Mouse (Mus musculus) CH12.LX (cell line): Measurements from ENCODE around the gene Megf8. TPM values are rescaled to one million over a fixed set of nuclear protein-coding genes. Genes with fewer than 3 reads are reported as not detected.

ENCODE experiments used
- DNase-seq: peaks from one replicate; pipeline ENCODE4 v3.0.0-alpha.2; 2013; ENCODE audit errors: extremely low read depth
- H3K27ac ChIP-seq: 2 replicates; pipeline ENCODE4 v1.5.1; 2012; ENCODE audit warnings: low read depth, mild to moderate bottlenecking, control low read depth, moderate library complexity; ENCODE audit not compliant: insufficient read depth
- H3K27me3 ChIP-seq: replicated peaks from 2 replicates; pipeline ENCODE3; 2012; ENCODE audit warnings: inconsistent platforms
- H3K36me3 ChIP-seq, 2 experiments: replicated peaks in 1 of 2; 2 replicates each; pipeline versions ENCODE3 to v1.6.1; 2012; ENCODE audit warnings: inconsistent platforms in 1 of 2, low read length in 1 of 2, mild to moderate bottlenecking in 1 of 2, mixed read lengths in 1 of 2, moderate library complexity in 1 of 2; ENCODE audit not compliant: control insufficient read depth in 1 of 2, insufficient read depth in 1 of 2
- H3K4me1 ChIP-seq, 2 experiments: 2 replicates each; pipeline ENCODE4 v1.6.1; 2012; ENCODE audit warnings: inconsistent platforms in 1 of 2, moderate library complexity in 1 of 2; ENCODE audit not compliant: insufficient read depth in 2 of 2, control insufficient read depth in 1 of 2
- H3K4me2 ChIP-seq: 2 replicates; pipeline ENCODE4 v1.6.1; 2012; ENCODE audit warnings: low read depth, mild to moderate bottlenecking, control low read depth; ENCODE audit not compliant: poor library complexity, insufficient read depth, severe bottlenecking
- H3K4me3 ChIP-seq, 3 experiments: fragments of 150-350 bp in 1 of 3; sonication (generic) in 1 of 3; replicated peaks in 1 of 3; 2 replicates each; pipeline versions ENCODE3 to v1.5.1; 2011 to 2012; ENCODE audit warnings: low read depth in 2 of 3, low read length in 2 of 3, mild to moderate bottlenecking in 2 of 3, moderate library complexity in 2 of 3, control low read depth in 1 of 3, improper control_type of control experiment in 1 of 3, inconsistent platforms in 1 of 3, mixed read lengths in 1 of 3; ENCODE audit not compliant: poor library complexity in 1 of 3
- H3K79me2 ChIP-seq: replicated peaks from 2 replicates; pipeline ENCODE4 v1.6.1; 2012; ENCODE audit warnings: mild to moderate bottlenecking, moderate library complexity; ENCODE audit not compliant: control insufficient read depth, poor library complexity, insufficient read depth, severe bottlenecking; ENCODE audit errors: extremely low read depth
- H3K9ac ChIP-seq: 2 replicates; pipeline ENCODE4 v1.6.1; 2012; ENCODE audit warnings: low read depth, mild to moderate bottlenecking, control low read depth, moderate library complexity; ENCODE audit not compliant: insufficient read depth
- H3K9me3 ChIP-seq: replicated peaks from 2 replicates; pipeline ENCODE3; 2012; ENCODE audit warnings: low read length, inconsistent platforms, mixed read lengths
- BHLHE40 ChIP-seq: IDR thresholded peaks from 2 replicates; pipeline ENCODE4 v1.6.1; 2011; ENCODE audit warnings: mild to moderate bottlenecking, low read depth, low read length, improper control_type of control experiment
- CTCF ChIP-seq, 2 experiments: IDR thresholded peaks in 1 of 2; conservative IDR thresholded peaks in 1 of 2; 2 replicates each; pipeline ENCODE4 v1.5.1; 2011 to 2012; ENCODE audit warnings: low read depth in 2 of 2, low read length in 2 of 2, improper control_type of control experiment in 1 of 2, inconsistent platforms in 1 of 2, mild to moderate bottlenecking in 1 of 2, moderate library complexity in 1 of 2
- GABPA ChIP-seq: IDR thresholded peaks from 2 replicates; pipeline ENCODE4 v1.6.1; 2012; ENCODE audit warnings: low read depth, low read length, improper control_type of control experiment, inconsistent platforms; ENCODE audit not compliant: insufficient replicate concordance
- JUN ChIP-seq: IDR thresholded peaks from 2 replicates; pipeline ENCODE4 v1.6.1; 2011; ENCODE audit warnings: low read depth, mild to moderate bottlenecking, low read length, improper control_type of control experiment, moderate library complexity; ENCODE audit not compliant: insufficient read depth
- MYC ChIP-seq: IDR thresholded peaks from 2 replicates; pipeline ENCODE4 v1.6.1; 2011; ENCODE audit warnings: low read depth, mild to moderate bottlenecking, improper control_type of control experiment, low read length
- POLR2A ChIP-seq: IDR thresholded peaks from 2 replicates; pipeline ENCODE4 v1.6.1; 2011; ENCODE audit warnings: low read depth, mild to moderate bottlenecking, improper control_type of control experiment, low read length
- RAD21 ChIP-seq: IDR thresholded peaks from 2 replicates; pipeline ENCODE4 v1.6.1; 2011; ENCODE audit warnings: low read depth, mild to moderate bottlenecking, low read length, improper control_type of control experiment, moderate library complexity
- RCOR1 ChIP-seq: conservative IDR thresholded peaks from 2 replicates; pipeline ENCODE4 v1.6.1; 2012; ENCODE audit warnings: low read depth, mild to moderate bottlenecking, inconsistent platforms, low read length, improper control_type of control experiment
- SIN3A ChIP-seq: IDR thresholded peaks from 2 replicates; pipeline ENCODE4 v1.6.1; 2012; ENCODE audit warnings: low read length, improper control_type of control experiment, inconsistent platforms
- SMC3 ChIP-seq: IDR thresholded peaks from 2 replicates; pipeline ENCODE4 v1.6.1; 2011; ENCODE audit warnings: low read depth, low read length, improper control_type of control experiment
- TCF12 ChIP-seq: IDR thresholded peaks from 2 replicates; pipeline ENCODE4 v1.6.1; 2014; ENCODE audit warnings: low read depth, mild to moderate bottlenecking, inconsistent platforms, low read length, improper control_type of control experiment
- USF1 ChIP-seq: IDR thresholded peaks from 2 replicates; pipeline ENCODE4 v1.6.1; 2014; ENCODE audit warnings: low read depth, mild to moderate bottlenecking, inconsistent platforms, low read length, improper control_type of control experiment
- USF2 ChIP-seq: conservative IDR thresholded peaks from 2 replicates; pipeline ENCODE4 v1.6.1; 2011; ENCODE audit warnings: low read depth, low read length, improper control_type of control experiment
- dilution Hi-C: fragments of 300-500 bp; cut with MboI; formaldehyde crosslinking; loops from 2 replicates; pipeline ENCODE4 v1.14.3; 2020; ENCODE audit warnings: low sequenced_read_pairs; ENCODE audit not compliant: extremely low pct_unique_long_range_greater_than_20kb, extremely low pct_ligation_motif_present
- in situ Hi-C: fragments of 300-500 bp; cut with MboI; formaldehyde crosslinking; loops from 3 replicates; pipeline ENCODE4 v1.14.3; 2019; ENCODE audit warnings: low sequenced_read_pairs, low pct_ligation_motif_present, low pct_unique_long_range_greater_than_20kb, mixed read lengths
- polyA plus RNA-seq: library from polyadenylated mRNA; unstranded; fragments of >175 nt; gene quantifications from 2 replicates; pipeline ENCODE4 v1.2.1, GENCODE M21; 2012; ENCODE audit warnings: low read depth; ENCODE audit not compliant: insufficient read length
- total RNA-seq, 2 experiments: library from RNA; depleted of rRNA; stranded (reverse); fragments of 300-350 nt in 1 of 2; fragments of >200 nt in 1 of 2; gene quantifications; 2 replicates each; pipeline ENCODE4 v1.2.3; 2012 to 2014

Megf8 gene
- total and polyA plus RNA-seq, 3 experiments = 0.62 to 1.7 (median 1.2) TPM

DNA sequence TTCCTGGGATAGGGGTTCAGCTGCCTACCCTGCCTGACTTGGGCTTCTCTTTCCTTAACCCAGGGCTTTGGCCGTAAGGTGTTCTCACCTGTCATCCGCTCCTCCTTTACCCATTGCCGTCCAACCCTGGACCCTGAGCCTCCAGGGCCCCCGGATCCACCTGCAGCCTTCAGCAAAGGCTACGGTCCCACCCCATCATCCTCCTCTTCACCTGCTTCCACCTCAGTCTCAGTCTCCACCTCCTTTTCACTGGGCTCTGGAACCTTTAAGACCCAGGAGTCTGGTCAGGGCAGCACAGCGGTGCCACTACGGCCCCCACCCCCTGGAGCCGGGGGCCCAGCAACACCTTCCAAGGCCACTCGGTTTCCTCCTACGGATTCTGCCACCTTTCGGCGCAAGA lies 29.0 kb upstream of the Megf8 start:
- Histone ChIP-seq H3K9me3 (peaks cover 11% of the 10 kb centered on the region), H3K27ac (no peak overlapping the region), H3K4me3 (no peak overlapping the region), H3K9ac (no peak overlapping the region), H3K79me2 (peaks cover 6% of the 10 kb centered on the region), H3K27me3 (no peaks in the 10 kb centered on the region), H3K4me2 (no peak overlapping the region), H3K36me3 (peaks cover 82 to 88% of the 10 kb centered on the region in 2 experiments), H3K4me1 (peaks cover 6 to 20% of the 10 kb centered on the region in 2 experiments; a peak in 3 of 4 replicates)
- in situ Hi-C loops (no loop called here), dilution Hi-C loops (no loop called here)
- no peak for DNase-seq
- TF ChIP-seq USF1 (no peak), USF2 (no peak), TCF12 (no peak), RCOR1 (no peak), CTCF (conservative IDR thresholded peaks at IDR 0.05 in 1 of 2, IDR thresholded peaks at IDR 0.05 in 1 of 2; ENCODE audit: low read depth in 2 of 2, low read length in 2 of 2) (no peak), BHLHE40 (no peak), GABPA (no peak)

DNA sequence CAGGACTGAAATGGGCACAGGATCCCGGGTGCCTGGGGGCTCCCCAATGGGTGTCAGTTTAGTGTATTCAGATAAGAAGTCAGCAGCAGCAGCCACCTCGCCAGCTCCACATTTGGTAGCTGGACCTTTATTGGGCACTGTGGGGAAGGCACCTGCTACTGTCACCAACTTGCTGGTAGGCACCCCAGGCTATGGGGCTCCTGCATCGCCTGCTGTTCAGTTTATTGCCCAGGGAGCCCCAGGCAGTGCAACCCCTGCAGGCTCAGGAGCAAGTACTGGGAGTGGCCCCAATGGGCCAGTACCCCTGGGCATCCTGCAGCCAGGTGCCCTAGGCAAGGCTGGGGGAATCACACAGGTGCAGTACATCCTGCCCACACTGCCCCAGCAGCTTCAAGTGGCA lies 28.2 kb upstream of the Megf8 start:
- no peak overlapping the region for H3K27ac ChIP-seq
- peaks cover 1 to 14% of the 10 kb centered on the region in 2 experiments; a peak in 3 of 4 replicates for H3K4me1 ChIP-seq
- no peaks in the 10 kb centered on the region for H3K79me2 ChIP-seq
- H3K9ac ChIP-seq = no peak overlapping the region
- H3K9me3 ChIP-seq = peaks cover 11% of the 10 kb centered on the region
- dilution Hi-C loops = no loop called here
- H3K27me3 ChIP-seq = no peaks in the 10 kb centered on the region
- TF ChIP-seq MYC (no peak), RAD21 (no peak), JUN (no peak), SIN3A (no peak)
- H3K4me3 ChIP-seq = no peak overlapping the region
- DNase-seq = no peak
- no peak overlapping the region for H3K4me2 ChIP-seq
- peaks cover 87 to 95% of the 10 kb centered on the region in 2 experiments for H3K36me3 ChIP-seq
- in situ Hi-C loops = no loop called here

DNA sequence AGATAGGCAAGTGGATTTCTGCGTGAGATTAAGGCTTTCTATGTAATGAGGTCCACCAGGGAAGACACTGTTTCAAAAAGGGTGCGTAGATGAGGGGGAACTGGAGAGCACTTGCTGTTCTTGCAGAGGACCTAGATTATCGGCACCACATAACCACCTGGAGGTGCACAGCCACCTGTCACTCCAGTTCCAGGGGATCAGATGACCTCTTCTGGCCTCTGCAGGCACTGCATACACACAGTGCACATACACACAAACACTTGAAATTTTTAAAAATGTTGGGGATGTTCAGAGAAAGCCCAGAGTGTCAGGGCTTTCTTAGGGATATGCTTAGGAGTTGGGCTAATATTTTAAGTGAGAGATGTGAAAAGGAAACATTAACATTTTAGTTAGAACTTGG lies 27.0 kb upstream of the Megf8 start:
- no peak overlapping the region for H3K4me3 ChIP-seq
- H3K79me2 ChIP-seq = no peaks in the 10 kb centered on the region
- H3K9me3 ChIP-seq = peaks cover 11% of the 10 kb centered on the region
- H3K9ac ChIP-seq = no peak overlapping the region
- no peak for DNase-seq
- no peak overlapping the region for H3K27ac ChIP-seq
- dilution Hi-C loops (no loop called here), in situ Hi-C loops (no loop called here)
- H3K27me3 ChIP-seq = no peaks in the 10 kb centered on the region
- no peak overlapping the region for H3K4me2 ChIP-seq
- peaks cover 5 to 15% of the 10 kb centered on the region in 2 experiments for H3K4me1 ChIP-seq
- peaks cover 91 to 97% of the 10 kb centered on the region in 2 experiments for H3K36me3 ChIP-seq
- TF ChIP-seq JUN (no peak), POLR2A (no peak), SMC3 (peak; percentile 19; the same call in 1 of the 2 replicates), CTCF (conservative IDR thresholded peaks at IDR 0.05 in 1 of 2, IDR thresholded peaks at IDR 0.05 in 1 of 2; ENCODE audit: low read depth in 2 of 2, low read length in 2 of 2) (peak in 1 of 2 experiments; percentile 41; a peak in 2 of 4 replicates)
